Mouse (Mus musculus) right cerebral cortex, adult 18-20 months (tissue): ENCODE measurements around the gene Tada3.

Source experiments
- DNase-seq: peaks from one replicate; pipeline ENCODE4 v3.0.0; 2022; ENCODE audit warnings: mixed read lengths

Gene Tada3

GRCm38 (mm10) chr6:113377496-113378385 is at the start of gene Tada3, which contains the start of gene Arpc4:
TSS of gene Tada3 (minus strand) at chr6:113377883.
TSS of gene Arpc4 (plus strand) at chr6:113378115.
- DNase-seq, result peak; percentile 89

- no peak for DNase-seq
These were observed 49.7 kb upstream of the Tada3 start for GRCm38 (mm10) chr6:113427397-113427796.

GRCm38 (mm10) chr6:113426696-113427095 is 49.0 kb upstream of the Tada3 start:
- DNase-seq, result no peak

GRCm38 (mm10) chr6:113424187-113424586 is 46.5 kb upstream of the Tada3 start:
- DNase-seq, result no peak

GRCm38 (mm10) chr6:113423000-113423399 is 45.3 kb upstream of the Tada3 start:
- no peak for DNase-seq

GRCm38 (mm10) chr6:113419199-113419587 is 41.5 kb upstream of the Tada3 start, which contains the start of gene Rpusd3:
TSS of gene Rpusd3 (minus strand) at chr6:113419340.
- peak; percentile 97 for DNase-seq

GRCm38 (mm10) chr6:113418441-113419198 is 40.9 kb upstream of the Tada3 start:
- DNase-seq, result no peak

GRCm38 (mm10) chr6:113416416-113416815 is 38.7 kb upstream of the Tada3 start:
- no peak for DNase-seq

GRCm38 (mm10) chr6:113410001-113410400 is 32.3 kb upstream of the Tada3 start:
- DNase-seq, result no peak

- DNase-seq, result no peak
These were observed 29.0 kb upstream of the Tada3 start for GRCm38 (mm10) chr6:113406683-113407082.

- peak; percentile 86 for DNase-seq
These were observed 27.8 kb upstream of the Tada3 start for GRCm38 (mm10) chr6:113405483-113405882.

- DNase-seq, result no peak
These were observed 27.2 kb upstream of the Tada3 start for GRCm38 (mm10) chr6:113404649-113405448.

- peak; percentile 66 for DNase-seq
These were observed 24.4 kb upstream of the Tada3 start for GRCm38 (mm10) chr6:113402094-113402493.

GRCm38 (mm10) chr6:113396270-113397030 is 18.8 kb upstream of the Tada3 start:
- no peak for DNase-seq

- no peak for DNase-seq
These were observed 17.8 kb upstream of the Tada3 start for GRCm38 (mm10) chr6:113395501-113395900.

GRCm38 (mm10) chr6:113394811-113395210 is 17.1 kb upstream of the Tada3 start:
- DNase-seq, result no peak

- DNase-seq, result no peak
These were observed 16.3 kb upstream of the Tada3 start for GRCm38 (mm10) chr6:113393951-113394350.

GRCm38 (mm10) chr6:113392387-113393071 is 14.8 kb upstream of the Tada3 start:
- DNase-seq, result peak; percentile 49

GRCm38 (mm10) chr6:113392015-113392386 is 14.3 kb upstream of the Tada3 start:
- no peak for DNase-seq

GRCm38 (mm10) chr6:113390715-113391114 is 13.0 kb upstream of the Tada3 start:
- DNase-seq, result no peak

GRCm38 (mm10) chr6:113388960-113389359 is 11.3 kb upstream of the Tada3 start, which contains the start of gene Ttll3:
TSS of gene Ttll3 (plus strand) at chr6:113389260.
- no peak for DNase-seq
